25 mouse cellular contexts compared by ENCODE assay signal in genomic region chr9:74592757-74593156, GRCm38 (mm10).
DNase-seq lines count a peak whose midpoint lies in the region; ATAC-seq and TF ChIP-seq lines count a peak whose summit lies in the region.
"Had no signal": no experiment of that assay in that cellular context is flagged by ENCODE, and none has a peak within 500 bp of the region (broad histone marks: within the 10 kb centered on the region; RNA-seq: fewer than 3 reads in every experiment).

No protein-coding gene starts in this region.

- no peaks in the 10 kb centered on the region for H3K4me1 ChIP-seq in hindbrain, embryonic 11.5 days (replicated peaks; ENCODE audit: control insufficient read depth, insufficient read depth, low read length)
- no peaks in the 10 kb centered on the region for H3K4me1 ChIP-seq in hindbrain, postnatal 0 days (ENCODE audit: insufficient read depth, low read length)
- no peaks in the 10 kb centered on the region for H3K4me1 ChIP-seq in hindbrain, embryonic 12.5 days
- H3K4me1 ChIP-seq in midbrain, embryonic 13.5 days (replicated peaks), result peaks cover 16% of the 10 kb centered on the region; the same call in 1 of the 2 replicates
- H3K4me1 ChIP-seq: limb, embryonic 13.5 days; liver, embryonic 12.5 days had no signal

- no peak for TF ChIP-seq POLR2A in brain, embryonic 14.5 days (IDR thresholded peaks at IDR 0.05; ENCODE audit: borderline replicate concordance, extremely low read depth, insufficient read depth, insufficient read length, poor library complexity, severe bottlenecking)

- no peak overlapping the region for H3K9ac ChIP-seq in hindbrain, embryonic 11.5 days (ENCODE audit: low read depth, low read length)
- H3K9ac ChIP-seq in hindbrain, postnatal 0 days (replicated peaks; ENCODE audit: low read length), result no peak overlapping the region
- no peak overlapping the region for H3K9ac ChIP-seq in hindbrain, embryonic 12.5 days
- no peak overlapping the region for H3K9ac ChIP-seq in midbrain, embryonic 13.5 days (replicated peaks)
- H3K9ac ChIP-seq: limb, embryonic 13.5 days; liver, embryonic 12.5 days; liver, postnatal 0 days had no signal

- H3K4me3 ChIP-seq in hindbrain, embryonic 11.5 days (ENCODE audit: low read depth, low read length), result no peak overlapping the region
- H3K4me3 ChIP-seq in hindbrain, postnatal 0 days (ENCODE audit: low read length), result no peak overlapping the region
- H3K4me3 ChIP-seq in hindbrain, embryonic 12.5 days, result no peak overlapping the region
- H3K4me3 ChIP-seq in midbrain, embryonic 13.5 days (replicated peaks), result no peak overlapping the region
- H3K4me3 ChIP-seq: limb, embryonic 13.5 days; liver, embryonic 12.5 days had no signal

- WGBS in hindbrain, embryonic 11.5 days, result 76% methylated on average over 4 of the region's 4 CpGs
- 73% methylated on average over 4 of the region's 4 CpGs for WGBS in hindbrain, postnatal 0 days
- 55% methylated on average over 4 of the region's 4 CpGs for WGBS in hindbrain, embryonic 12.5 days
- WGBS in midbrain, embryonic 13.5 days, result 56% methylated on average over 4 of the region's 4 CpGs

- H3K4me2 ChIP-seq in hindbrain, embryonic 11.5 days (replicated peaks; ENCODE audit: low read depth, low read length), result no peak overlapping the region
- H3K4me2 ChIP-seq in hindbrain, postnatal 0 days (ENCODE audit: low read depth, low read length), result no peak overlapping the region
- H3K4me2 ChIP-seq in hindbrain, embryonic 12.5 days (replicated peaks), result no peak overlapping the region
- H3K4me2 ChIP-seq in midbrain, embryonic 13.5 days (replicated peaks), result no peak overlapping the region
- H3K4me2 ChIP-seq: limb, embryonic 13.5 days; liver, embryonic 12.5 days had no signal

- peak overlapping the region; percentile 45 for H3K27ac ChIP-seq in hindbrain, embryonic 11.5 days (ENCODE audit: low read depth, low read length)
- H3K27ac ChIP-seq in hindbrain, postnatal 0 days, result no peak overlapping the region
- H3K27ac ChIP-seq in hindbrain, embryonic 12.5 days, result peak overlapping the region; percentile 57
- peak overlapping the region; percentile 64 for H3K27ac ChIP-seq in midbrain, embryonic 13.5 days
- H3K27ac ChIP-seq: limb, embryonic 13.5 days; liver, embryonic 12.5 days had no signal

- intact Hi-C loops in left cerebral cortex, postnatal 10 days (cut with DNase I), result no loop called here

- peak; percentile 16 for DNase-seq in hindbrain, embryonic 11.5 days (ENCODE audit: low spot score)
- no peak for DNase-seq in hindbrain, postnatal 0 days (ENCODE audit: low spot score)
- peak; percentile 39 for DNase-seq in brain, embryonic 14.5 days (ENCODE audit: low read depth)
- DNase-seq in heart, adult 18-20 months, result no peak
- no peak for DNase-seq in left cerebral cortex, postnatal 10 days (ENCODE audit: extremely low spot score in 1 of 2, low spot score in 2 of 2)
- DNase-seq: adrenal gland, postnatal 25 days; B cell, adult 2 months; cerebellum, adult 2 months; cerebellum, postnatal 14 days; gastrocnemius, postnatal 25 days; heart, postnatal 14 days; kidney, adult 9 months; kidney, postnatal 10 days; liver, postnatal 0 days; lung, postnatal 4 days; right cerebral cortex, adult 18-20 months; spleen, adult 18-20 months; thymus, postnatal 14 days had no signal

- H3K36me3 ChIP-seq in hindbrain, embryonic 11.5 days (ENCODE audit: control insufficient read depth, insufficient read depth, low read length), result no peaks in the 10 kb centered on the region
- no peaks in the 10 kb centered on the region for H3K36me3 ChIP-seq in hindbrain, postnatal 0 days (ENCODE audit: insufficient read depth, low read length)
- no peaks in the 10 kb centered on the region for H3K36me3 ChIP-seq in hindbrain, embryonic 12.5 days
- no peaks in the 10 kb centered on the region for H3K36me3 ChIP-seq in midbrain, embryonic 13.5 days
- H3K36me3 ChIP-seq: limb, embryonic 13.5 days; liver, embryonic 12.5 days had no signal

- no peaks in the 10 kb centered on the region for H3K9me3 ChIP-seq in hindbrain, embryonic 11.5 days (ENCODE audit: control insufficient read depth, low read length)
- H3K9me3 ChIP-seq in hindbrain, postnatal 0 days (ENCODE audit: low read length), result no peaks in the 10 kb centered on the region
- no peaks in the 10 kb centered on the region for H3K9me3 ChIP-seq in hindbrain, embryonic 12.5 days (replicated peaks)
- H3K9me3 ChIP-seq in midbrain, embryonic 13.5 days, result no peaks in the 10 kb centered on the region
- H3K9me3 ChIP-seq: limb, embryonic 13.5 days had no signal

- TF ChIP-seq CTCF in hindbrain, postnatal 0 days (IDR thresholded peaks at IDR 0.05; ENCODE audit: low read depth), result no peak
- TF ChIP-seq CTCF in brain, embryonic 14.5 days (IDR thresholded peaks at IDR 0.05; ENCODE audit: borderline replicate concordance, extremely low read depth, insufficient read depth, insufficient read length), result no peak

- no peak for ATAC-seq in hindbrain, embryonic 11.5 days (ENCODE audit: low FRiP score)
- ATAC-seq in hindbrain, postnatal 0 days, result no peak
- ATAC-seq in hindbrain, embryonic 12.5 days (ENCODE audit: low FRiP score), result 0 out of 2 replicates have a peak, but pooled peaks have one; percentile 35
- peak; percentile 77 for ATAC-seq in midbrain, embryonic 13.5 days
- no peak for ATAC-seq in megakaryocyte progenitor cell, adult 5-6 weeks (replicated peaks; ENCODE audit: poor library complexity)
- ATAC-seq: forebrain, embryonic 14.5 days; intestine, postnatal 0 days; liver, embryonic 12.5 days; liver, postnatal 0 days had no signal

- H3K27me3 ChIP-seq in hindbrain, embryonic 11.5 days (ENCODE audit: control insufficient read depth, insufficient read depth, low read length), result no peaks in the 10 kb centered on the region
- no peaks in the 10 kb centered on the region for H3K27me3 ChIP-seq in hindbrain, postnatal 0 days (ENCODE audit: insufficient read depth, low read length)
- no peaks in the 10 kb centered on the region for H3K27me3 ChIP-seq in hindbrain, embryonic 12.5 days
- H3K27me3 ChIP-seq in midbrain, embryonic 13.5 days, result no peaks in the 10 kb centered on the region
- H3K27me3 ChIP-seq: limb, embryonic 13.5 days; liver, embryonic 12.5 days had no signal

Comparison
In these comparisons a context has a peak if more than half of its experiments do, and no peak if none do; other contexts are left out.
1. ATAC-seq: peak in hindbrain, embryonic 12.5 days (single experiment) and midbrain, embryonic 13.5 days (single experiment); none in hindbrain, embryonic 11.5 days (single experiment), hindbrain, postnatal 0 days (single experiment) and megakaryocyte progenitor cell, adult 5-6 weeks (single experiment).
2. DNase-seq: peak in hindbrain, embryonic 11.5 days (single experiment) and brain, embryonic 14.5 days (single experiment); none in hindbrain, postnatal 0 days (single experiment), heart, adult 18-20 months (0 of 2) and left cerebral cortex, postnatal 10 days (0 of 2).